Mouse (Mus musculus): ENCODE results near the gene Rdh11.
A peak's percentile ranks its signal among the peaks of the same experiment; 100 is the strongest.

The Rdh11 gene

GRCm38 (mm10) chr12:79140811-79141210, 51.3 kb downstream of the Rdh11 start:
- DNase-seq (ENCODE audit: low spot score in 2 of 2), result no peak

- no peak for DNase-seq (ENCODE audit: low spot score in 2 of 2)
Measured at GRCm38 (mm10) chr12:79139417-79139816, 52.7 kb downstream of the Rdh11 start.

GRCm38 (mm10) chr12:79138999-79139398, 53.1 kb downstream of the Rdh11 start:
- no peak for DNase-seq (ENCODE audit: low spot score in 2 of 2)

- DNase-seq (ENCODE audit: low spot score in 2 of 2), result no peak
Measured at GRCm38 (mm10) chr12:79136949-79137348, 55.1 kb downstream of the Rdh11 start.

- peak in 1 of 2 experiments; percentile 50 for DNase-seq (ENCODE audit: low spot score in 2 of 2)
Measured at GRCm38 (mm10) chr12:79135105-79135504, 57.0 kb downstream of the Rdh11 start.

- DNase-seq (ENCODE audit: low spot score in 2 of 2), result no peak
Measured at GRCm38 (mm10) chr12:79134676-79135075, 57.4 kb downstream of the Rdh11 start.

GRCm38 (mm10) chr12:79131706-79132460, 60.2 kb downstream of the Rdh11 start:
- no peak for DNase-seq (ENCODE audit: low spot score in 2 of 2)

GRCm38 (mm10) chr12:79131178-79131675, 60.9 kb downstream of the Rdh11 start:
- no peak for DNase-seq (ENCODE audit: low spot score in 2 of 2)

GRCm38 (mm10) chr12:79130299-79131177, 61.6 kb downstream of the Rdh11 start, which contains the start of gene Arg2:
Arg2 (plus strand) TSS chr12:79130777.
- peak; percentile 42 to 64 for DNase-seq (ENCODE audit: low spot score in 2 of 2)

Measured in left cerebral cortex, adult 9 months (tissue).